Mouse (Mus musculus): ENCODE results near the gene Rnf182.

The Rnf182 gene

DNA sequence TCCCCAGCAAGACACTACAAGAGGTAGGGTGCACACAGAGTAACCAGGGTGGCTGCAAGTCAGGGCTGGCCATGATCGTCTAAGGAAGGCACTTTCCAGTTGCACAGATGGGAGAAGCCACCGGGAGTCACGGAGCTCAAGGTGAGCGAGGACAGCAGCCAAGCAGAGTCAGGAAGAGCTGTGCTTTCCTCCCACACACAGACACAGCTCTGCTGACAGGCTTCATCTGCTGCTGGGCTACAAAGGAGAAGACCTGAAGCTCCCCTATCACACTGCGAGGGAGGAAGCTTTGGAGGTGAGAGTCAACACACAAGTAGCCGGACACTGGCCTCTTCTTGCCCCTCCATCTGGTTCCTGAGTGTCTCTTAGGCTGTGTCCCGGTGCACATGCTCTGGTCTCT is 83.0 kb downstream of the Rnf182 start:
- DNase-seq (ENCODE audit: low read depth, low spot score): no peak

DNA sequence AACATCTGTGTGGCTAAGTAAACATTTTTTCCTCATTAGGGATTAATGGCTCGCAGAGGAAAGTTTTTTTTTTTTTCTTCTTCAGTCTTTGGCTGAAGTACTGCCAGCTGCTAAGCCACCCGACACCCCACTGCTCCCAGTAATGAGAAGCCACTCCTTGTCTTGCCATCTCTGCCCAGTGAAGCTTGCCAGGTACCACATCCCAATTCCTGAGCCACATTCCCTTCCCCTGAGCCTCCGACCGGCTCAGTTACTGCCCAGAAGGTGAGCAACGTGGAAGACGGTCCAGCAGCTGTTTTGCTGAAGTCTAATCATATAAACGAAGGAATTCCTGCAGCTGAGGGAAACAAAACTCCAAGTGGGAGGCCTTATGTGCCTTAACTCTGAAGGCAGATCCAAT is 88.0 kb downstream of the Rnf182 start:
- no peak for DNase-seq (ENCODE audit: low read depth, low spot score)

DNA sequence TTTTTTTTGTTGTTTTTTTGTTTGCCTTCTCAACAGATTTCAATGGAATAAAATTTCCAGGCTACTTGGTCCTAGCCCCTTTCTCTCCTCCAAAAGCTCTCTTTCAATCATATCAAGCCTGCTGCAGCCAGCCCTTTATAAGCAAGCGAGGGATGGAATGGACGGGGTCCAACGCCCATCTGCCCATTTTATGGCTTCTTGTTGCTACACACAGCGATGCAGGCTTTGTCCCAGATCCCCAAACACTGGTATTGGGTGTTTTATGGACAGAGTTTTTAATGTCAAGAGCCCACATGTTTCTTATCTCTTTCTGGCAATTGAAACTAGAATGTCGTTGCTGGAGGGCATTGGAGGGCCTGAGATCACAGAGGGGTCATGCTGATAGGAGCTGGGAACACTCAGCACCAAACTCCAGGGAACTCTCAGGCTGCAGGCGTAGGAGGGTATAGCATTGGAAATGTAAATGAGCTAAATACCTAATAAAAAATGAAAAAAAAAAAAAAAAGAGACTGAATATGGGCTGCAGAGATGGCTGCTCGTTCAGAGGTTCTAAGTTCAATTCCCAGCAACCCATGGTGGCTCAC is 89.1 kb downstream of the Rnf182 start:
- DNase-seq (ENCODE audit: low read depth, low spot score): no peak

DNA sequence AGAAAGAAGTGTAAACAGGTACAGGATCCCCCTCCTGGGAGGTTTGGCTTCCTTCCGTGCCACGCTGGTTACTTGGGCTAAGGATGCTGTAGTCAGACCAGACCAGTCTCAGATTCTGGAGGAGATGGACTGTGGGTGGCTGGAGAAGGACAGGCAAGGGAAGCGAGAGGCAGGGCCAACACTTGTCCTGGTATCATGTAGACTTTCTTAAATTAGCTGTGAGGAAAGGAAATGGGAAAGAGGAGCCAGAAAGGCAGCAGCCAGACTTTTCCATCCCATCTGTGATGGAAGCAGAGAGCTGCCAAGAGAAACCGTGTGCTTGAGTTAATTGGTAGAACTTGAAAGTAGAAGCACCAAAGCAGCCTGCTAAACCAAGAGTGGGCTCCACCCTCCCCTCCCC is 90.9 kb downstream of the Rnf182 start:
- no peak for DNase-seq (ENCODE audit: low read depth, low spot score)

DNA sequence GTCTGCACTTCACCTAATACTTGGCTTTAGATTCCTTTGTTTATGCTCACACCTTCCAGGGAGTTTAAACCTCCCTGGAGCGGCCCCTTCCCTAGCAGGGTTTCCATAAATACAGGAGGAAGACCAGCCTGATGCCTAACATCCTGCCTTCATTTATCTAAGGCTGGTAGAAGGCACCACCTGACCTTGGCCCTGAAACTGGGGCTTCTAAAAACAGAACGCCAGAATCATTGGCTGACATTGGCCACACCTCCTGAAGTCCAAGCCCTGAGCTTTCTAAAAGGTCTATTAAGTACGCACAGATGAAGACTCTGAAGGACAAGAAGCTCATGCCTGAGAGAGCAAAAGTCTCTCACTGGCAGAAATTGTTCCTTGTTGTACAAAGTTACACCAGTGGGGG is 94.0 kb downstream of the Rnf182 start:
- no peak for DNase-seq (ENCODE audit: low read depth, low spot score)

DNA sequence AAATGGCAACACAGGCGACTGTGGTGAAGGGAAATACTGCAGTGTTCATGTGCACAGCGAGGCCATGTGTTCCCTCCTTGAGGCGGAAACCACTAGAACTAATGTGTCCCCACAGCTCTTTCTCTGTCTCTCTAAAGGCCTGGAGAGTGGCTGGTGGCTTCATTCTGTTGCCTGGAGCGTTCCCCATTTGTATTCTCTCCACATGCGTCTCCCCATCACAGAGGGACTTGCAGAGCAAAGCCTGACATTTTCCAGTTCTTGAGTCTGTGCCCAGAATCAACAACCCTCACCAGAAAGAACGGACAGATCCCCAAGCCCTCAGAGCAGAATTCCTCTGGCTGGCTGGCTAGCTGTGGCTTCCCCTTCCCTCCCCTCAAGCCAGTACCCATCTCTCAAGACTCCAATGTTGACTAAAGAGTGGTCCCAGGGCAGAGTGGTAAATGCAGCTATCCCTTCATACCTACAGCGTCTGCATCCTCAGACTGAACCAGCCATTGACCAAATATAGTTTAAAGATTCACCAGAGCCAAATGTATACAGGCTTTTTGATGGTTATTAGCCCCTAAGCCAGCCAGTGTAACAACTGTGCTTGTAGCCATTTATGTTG is 96.3 kb downstream of the Rnf182 start:
- DNase-seq (ENCODE audit: low read depth, low spot score): no peak

DNA sequence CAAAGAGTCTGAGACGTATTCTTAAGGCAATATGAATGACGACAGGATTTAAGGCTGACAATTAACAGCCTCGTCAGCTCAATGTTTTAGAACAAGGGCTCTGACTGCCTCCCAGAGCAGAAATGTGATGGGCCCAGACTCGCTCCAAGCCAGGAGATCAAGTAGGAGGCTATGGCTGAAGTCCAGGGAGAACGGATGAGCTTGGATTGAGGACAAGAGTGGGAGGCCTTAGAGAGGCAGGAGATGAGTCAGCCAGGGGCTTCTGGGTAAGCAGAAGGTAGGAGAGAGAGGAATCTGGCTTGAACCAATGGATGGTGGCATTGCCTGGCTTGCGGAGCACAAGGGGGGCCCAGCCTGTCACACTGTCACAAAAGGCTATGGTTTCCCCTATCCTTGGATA is 99.2 kb downstream of the Rnf182 start:
- DNase-seq (ENCODE audit: low read depth, low spot score): no peak

DNA sequence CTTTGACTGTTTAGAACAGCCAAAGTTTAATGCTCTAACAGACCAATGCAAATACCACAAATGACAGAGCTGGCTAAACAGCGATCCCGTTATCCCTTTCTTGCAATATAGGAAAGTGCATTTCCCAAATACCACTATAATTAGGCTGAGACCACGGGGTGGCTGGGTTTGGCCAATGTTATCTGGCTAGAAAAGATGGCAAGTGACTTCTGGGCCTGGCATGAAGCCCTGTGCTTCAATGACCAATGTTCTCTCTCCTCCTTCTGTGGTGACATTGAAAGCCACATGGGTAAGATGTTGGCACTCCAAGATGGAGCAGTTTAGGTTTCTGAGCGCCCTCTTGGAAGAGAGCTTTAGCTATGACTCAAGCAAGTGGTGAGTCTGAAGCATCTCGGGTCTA is 100.0 kb downstream of the Rnf182 start:
- no peak for DNase-seq (ENCODE audit: low read depth, low spot score)

DNA sequence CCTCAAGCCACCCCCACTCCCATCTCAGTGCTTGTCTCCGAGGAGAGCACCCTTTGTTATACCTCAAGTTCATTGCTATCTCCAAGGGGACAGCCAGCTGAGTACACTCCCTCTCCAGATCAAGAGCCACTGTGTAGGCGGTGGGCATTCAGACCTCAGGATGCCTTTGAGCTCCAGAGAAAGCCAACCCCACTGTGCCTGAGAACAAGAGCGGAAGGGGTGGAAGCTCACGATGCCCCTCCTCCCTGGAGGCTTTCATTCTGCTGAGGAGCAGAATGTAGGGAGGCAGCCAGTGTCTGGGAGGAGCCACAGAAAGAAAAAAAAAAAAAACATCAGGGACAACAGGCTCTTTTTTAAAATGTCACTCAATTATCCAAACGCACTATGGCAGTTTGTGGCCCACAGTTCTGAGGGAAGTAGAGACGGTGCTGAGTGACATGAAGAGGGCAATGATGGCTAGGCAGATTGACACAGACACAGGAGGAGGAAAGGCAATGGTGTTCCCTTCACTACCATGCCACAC is 101.1 kb downstream of the Rnf182 start:
- no peak for DNase-seq (ENCODE audit: low read depth, low spot score)

DNA sequence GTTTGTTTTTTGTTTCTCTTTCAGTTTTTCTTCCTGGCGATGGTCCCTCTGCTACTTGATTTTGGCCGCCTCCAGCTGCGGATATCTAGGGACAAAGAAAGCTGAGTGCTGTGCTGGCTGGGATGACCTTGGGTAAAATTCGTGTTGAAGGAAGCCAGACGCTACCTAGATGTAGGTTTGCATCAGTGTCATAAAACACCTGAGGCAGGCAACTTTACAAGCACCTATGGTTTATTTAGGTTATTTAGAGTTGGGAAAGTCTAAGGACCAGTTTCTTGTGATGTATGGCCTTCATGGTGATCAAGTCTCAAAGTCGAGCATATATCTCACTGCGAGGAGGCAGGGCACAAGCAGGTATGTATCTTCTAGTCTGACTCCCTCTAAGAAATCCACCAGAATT is 102.7 kb downstream of the Rnf182 start:
- DNase-seq (ENCODE audit: low read depth, low spot score): no peak

DNA sequence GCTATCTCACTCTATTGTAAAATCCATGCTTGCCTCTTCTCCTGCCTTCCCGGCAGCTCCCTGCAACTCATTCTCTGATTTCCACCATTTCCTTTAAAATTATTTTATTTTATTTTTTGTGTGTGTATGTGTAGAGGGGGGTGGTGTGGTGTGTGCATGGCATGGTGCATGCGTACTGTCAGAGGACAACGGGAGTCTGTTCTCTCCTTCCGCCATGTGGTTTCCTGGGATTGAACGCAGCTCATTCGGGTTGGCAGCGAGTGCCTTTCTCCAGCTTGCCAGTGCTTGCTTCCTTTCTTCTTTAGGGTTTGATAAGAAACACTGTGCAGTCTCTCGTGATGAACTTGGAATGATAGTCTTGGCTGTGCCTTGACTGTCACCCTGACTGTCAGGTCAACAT is 105.0 kb downstream of the Rnf182 start:
- DNase-seq (ENCODE audit: low read depth, low spot score): no peak

Measured in retina, postnatal 7 days (tissue).